In the genomic region with DNA sequence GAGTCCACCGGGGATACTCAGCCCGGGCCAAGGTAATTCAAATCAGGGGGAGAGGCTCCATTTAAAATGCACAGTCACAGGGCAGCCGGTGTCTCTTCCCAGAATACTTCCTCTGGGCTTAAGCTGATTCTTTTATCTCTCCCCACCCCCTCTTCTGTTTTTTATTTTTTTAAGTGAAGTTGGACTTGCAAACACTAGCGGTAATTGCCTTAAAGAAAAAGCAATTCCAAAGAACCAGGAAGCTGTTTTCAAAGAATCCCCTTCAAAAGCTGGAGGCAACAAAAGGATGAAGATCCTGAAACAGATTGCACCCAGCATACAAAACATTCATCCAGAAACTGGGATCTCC, we compare ENCODE assay signal across 15 mouse cellular contexts.
DNase-seq lines count a peak whose midpoint lies in the region; ATAC-seq and TF ChIP-seq lines count a peak whose summit lies in the region.
"Had no signal": no experiment of that assay in that cellular context is flagged by ENCODE, and none has a peak within 500 bp of the region (broad histone marks: within the 10 kb centered on the region; RNA-seq: fewer than 3 reads in every experiment).

No protein-coding gene starts in this region.

- H3K4me3 ChIP-seq in layer of hippocampus, adult 2 months = no peak overlapping the region
- no peak overlapping the region for H3K4me3 ChIP-seq in hindbrain, postnatal 0 days (ENCODE audit: low read length)
- H3K4me3 ChIP-seq in neural tube, embryonic 14.5 days (ENCODE audit: low read depth, low read length) = no peak overlapping the region
- H3K4me3 ChIP-seq: embryonic facial prominence, embryonic 15.5 days; liver, embryonic 12.5 days had no signal

- DNase-seq in layer of hippocampus, adult 2 months (ENCODE audit: low spot score in 2 of 2) = no peak
- DNase-seq in layer of hippocampus, postnatal 10 days (ENCODE audit: low spot score in 2 of 2) = no peak
- peak; percentile 18 for DNase-seq in brain, embryonic 18.5 days (ENCODE audit: low read depth, low spot score)
- peak; percentile 9 for DNase-seq in hindbrain, postnatal 0 days (ENCODE audit: low spot score)
- no peak for DNase-seq in Muller cell, postnatal 12 days (ENCODE audit: inconsistent ontology term)
- DNase-seq: cerebellum, adult 2 months; heart, postnatal 14 days; kidney, adult 11 months; kidney, postnatal 4 days; lung, postnatal 14 days had no signal

- no peaks in the 10 kb centered on the region for H3K9me3 ChIP-seq in hindbrain, postnatal 0 days (ENCODE audit: low read length)
- H3K9me3 ChIP-seq in neural tube, embryonic 14.5 days (ENCODE audit: control insufficient read depth, low read length) = no peaks in the 10 kb centered on the region
- H3K9me3 ChIP-seq: embryonic facial prominence, embryonic 15.5 days; liver, embryonic 12.5 days had no signal

- TF ChIP-seq CTCF in layer of hippocampus, adult 2 months (conservative IDR thresholded peaks at IDR 0.05) = no peak
- no peak for TF ChIP-seq CTCF in hindbrain, postnatal 0 days (IDR thresholded peaks at IDR 0.05; ENCODE audit: low read depth)

- H3K9ac ChIP-seq in hindbrain, postnatal 0 days (replicated peaks; ENCODE audit: low read length) = no peak overlapping the region
- H3K9ac ChIP-seq in neural tube, embryonic 14.5 days (replicated peaks; ENCODE audit: low read depth, low read length) = no peak overlapping the region
- H3K9ac ChIP-seq: embryonic facial prominence, embryonic 15.5 days; liver, embryonic 12.5 days had no signal

- WGBS in hindbrain, postnatal 0 days = 10% methylated on average over 4 of the region's 4 CpGs
- WGBS in neural tube, embryonic 14.5 days = 6% methylated on average over 4 of the region's 4 CpGs

- no peaks in the 10 kb centered on the region for H3K36me3 ChIP-seq in hindbrain, postnatal 0 days (ENCODE audit: insufficient read depth, low read length)
- no peaks in the 10 kb centered on the region for H3K36me3 ChIP-seq in neural tube, embryonic 14.5 days (ENCODE audit: control insufficient read depth, insufficient read depth, low read length)
- H3K36me3 ChIP-seq: embryonic facial prominence, embryonic 15.5 days; liver, embryonic 12.5 days had no signal

- H3K4me1 ChIP-seq in hindbrain, postnatal 0 days (ENCODE audit: insufficient read depth, low read length) = no peaks in the 10 kb centered on the region
- no peaks in the 10 kb centered on the region for H3K4me1 ChIP-seq in neural tube, embryonic 14.5 days (ENCODE audit: control insufficient read depth, insufficient read depth, low read length)
- H3K4me1 ChIP-seq: embryonic facial prominence, embryonic 15.5 days; liver, embryonic 12.5 days had no signal

- peak; percentile 43; the same call in 1 of the 2 replicates for ATAC-seq in hindbrain, postnatal 0 days
- peak; percentile 78; the same call in 1 of the 2 replicates for ATAC-seq in neural tube, embryonic 14.5 days (ENCODE audit: low read depth)
- no peak for ATAC-seq in megakaryocyte, adult 5-6 weeks (ENCODE audit: poor library complexity, severe bottlenecking)
- ATAC-seq: liver, embryonic 12.5 days had no signal

- no peaks in the 10 kb centered on the region for H3K27me3 ChIP-seq in hindbrain, postnatal 0 days (ENCODE audit: insufficient read depth, low read length)
- H3K27me3 ChIP-seq in neural tube, embryonic 14.5 days (ENCODE audit: control insufficient read depth, insufficient read depth, low read length) = no peaks in the 10 kb centered on the region
- H3K27me3 ChIP-seq: CH12.LX; embryonic facial prominence, embryonic 15.5 days; liver, embryonic 12.5 days had no signal

- H3K27ac ChIP-seq in layer of hippocampus, adult 2 months = peak overlapping the region; percentile 46; the same call in 1 of the 2 replicates
- no peak overlapping the region; the same call in 1 of the 2 replicates for H3K27ac ChIP-seq in hindbrain, postnatal 0 days
- H3K27ac ChIP-seq in neural tube, embryonic 14.5 days (ENCODE audit: low read depth, low read length) = no peak overlapping the region
- H3K27ac ChIP-seq: embryonic facial prominence, embryonic 15.5 days; liver, embryonic 12.5 days had no signal

- H3K4me2 ChIP-seq in hindbrain, postnatal 0 days (ENCODE audit: low read depth, low read length) = no peak overlapping the region
- no peak overlapping the region for H3K4me2 ChIP-seq in neural tube, embryonic 14.5 days (ENCODE audit: low read depth, low read length)
- H3K4me2 ChIP-seq: embryonic facial prominence, embryonic 15.5 days; liver, embryonic 12.5 days had no signal

Comparison
In these comparisons a context has a peak if more than half of its experiments do, and no peak if none do; other contexts are left out.
1. DNase-seq: peak in brain, embryonic 18.5 days (single experiment) and hindbrain, postnatal 0 days (single experiment); none in layer of hippocampus, adult 2 months (0 of 2), layer of hippocampus, postnatal 10 days (0 of 2) and Muller cell, postnatal 12 days (single experiment).